Mouse (Mus musculus) splenic B cell, adult 2 months (primary cell): ENCODE data around the gene Palm3.

ENCODE experiments used
- DNase-seq: peaks from one replicate; pipeline ENCODE4 v3.0.0-alpha.2; 2011; ENCODE audit warnings: low read depth, low spot score
- H3K27me3 ChIP-seq: 2 replicates; pipeline ENCODE4 v1.6.1; 2012; ENCODE audit warnings: mild to moderate bottlenecking, low read length, moderate library complexity, mixed read lengths; ENCODE audit not compliant: control insufficient read depth, poor library complexity, insufficient read depth, severe bottlenecking
- H3K36me3 ChIP-seq: 2 replicates; pipeline ENCODE4 v1.6.1; 2012; ENCODE audit warnings: mild to moderate bottlenecking, low read length, moderate library complexity, mixed read lengths; ENCODE audit not compliant: control insufficient read depth, poor library complexity, insufficient read depth, severe bottlenecking

Gene Palm3

DNA sequence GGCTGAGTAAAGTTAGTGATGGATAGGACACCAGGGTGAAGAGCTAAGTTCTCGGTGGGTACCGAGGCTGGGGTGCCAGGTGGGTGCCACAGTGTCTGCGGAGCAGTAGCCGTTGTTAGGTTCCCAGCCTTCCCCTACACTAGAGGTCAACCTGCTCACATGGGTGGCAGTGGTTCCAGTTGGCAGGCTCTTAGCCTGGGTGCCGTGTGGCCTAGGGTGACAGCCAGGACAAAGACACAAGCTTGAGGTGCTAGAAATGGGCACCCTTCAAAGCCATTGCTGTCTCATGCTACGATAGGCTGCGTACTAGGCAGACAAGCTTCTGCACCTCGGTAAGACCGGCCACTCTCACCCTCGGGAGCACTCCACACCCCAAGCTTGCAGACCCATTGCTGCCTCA, 51.0 kb downstream of the Palm3 start:
- DNase-seq: no peak
- Histone ChIP-seq H3K27me3 (no peaks in the 10 kb centered on the region), H3K36me3 (no peaks in the 10 kb centered on the region)

DNA sequence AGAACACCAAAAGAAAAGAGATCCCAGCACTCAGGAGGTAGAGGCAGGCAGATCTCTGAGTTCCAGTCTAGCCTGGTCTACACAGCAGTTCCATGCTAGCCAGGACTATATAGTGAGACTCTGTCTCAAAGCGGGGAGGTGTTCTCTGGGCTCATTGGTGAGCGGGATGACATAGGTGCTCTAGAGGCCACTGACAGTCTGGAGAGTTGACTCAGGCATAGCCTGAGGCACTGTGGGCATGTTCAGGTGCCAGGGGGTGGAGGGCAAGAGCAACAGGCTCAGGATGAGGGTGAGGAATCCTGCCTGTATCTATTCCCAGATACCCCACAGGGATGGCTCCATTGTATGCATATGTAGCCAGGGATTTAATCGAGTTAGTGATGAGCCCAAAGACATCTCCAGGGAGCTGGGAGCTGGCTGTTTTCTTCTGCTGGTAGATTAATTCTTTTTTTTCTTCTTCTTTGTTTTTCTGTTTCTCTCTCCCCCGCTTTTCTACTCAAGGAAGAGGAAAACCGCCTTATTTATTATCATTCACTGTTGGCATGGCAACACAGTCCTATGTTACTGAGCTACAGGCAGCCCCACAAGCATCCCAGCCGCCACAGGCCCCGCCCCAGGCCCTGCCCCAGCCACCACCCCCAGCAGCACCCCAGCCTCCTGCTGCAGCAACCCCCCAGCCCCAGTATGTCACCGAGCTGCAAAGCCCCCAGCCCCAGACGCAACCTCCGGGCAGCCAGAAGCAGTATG, 52.1 kb downstream of the Palm3 start:
- H3K36me3 ChIP-seq: no peaks in the 10 kb centered on the region
- H3K27me3 ChIP-seq: no peaks in the 10 kb centered on the region
- no peak for DNase-seq

DNA sequence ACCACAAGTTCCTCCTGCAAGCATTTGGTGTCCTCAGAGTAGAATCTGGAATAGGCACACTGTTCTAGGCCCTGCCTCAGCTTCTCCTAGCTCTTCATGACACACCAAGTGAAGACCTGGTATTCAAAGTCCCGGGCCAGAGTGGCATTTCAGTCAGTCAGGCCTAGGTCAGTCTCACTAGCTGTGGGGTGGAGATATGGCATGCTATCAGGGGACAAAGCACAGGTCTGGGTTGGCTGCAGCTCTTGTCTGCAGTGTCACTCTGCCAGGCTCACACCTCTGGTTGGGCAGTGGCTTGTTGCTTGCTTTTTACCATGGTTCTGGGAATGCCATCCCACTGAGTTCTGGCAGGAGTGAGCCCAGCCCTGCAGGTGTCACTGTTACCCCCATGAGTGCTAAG, 55.1 kb downstream of the Palm3 start:
- Histone ChIP-seq H3K27me3 (no peaks in the 10 kb centered on the region), H3K36me3 (no peaks in the 10 kb centered on the region)
- DNase-seq: no peak

DNA sequence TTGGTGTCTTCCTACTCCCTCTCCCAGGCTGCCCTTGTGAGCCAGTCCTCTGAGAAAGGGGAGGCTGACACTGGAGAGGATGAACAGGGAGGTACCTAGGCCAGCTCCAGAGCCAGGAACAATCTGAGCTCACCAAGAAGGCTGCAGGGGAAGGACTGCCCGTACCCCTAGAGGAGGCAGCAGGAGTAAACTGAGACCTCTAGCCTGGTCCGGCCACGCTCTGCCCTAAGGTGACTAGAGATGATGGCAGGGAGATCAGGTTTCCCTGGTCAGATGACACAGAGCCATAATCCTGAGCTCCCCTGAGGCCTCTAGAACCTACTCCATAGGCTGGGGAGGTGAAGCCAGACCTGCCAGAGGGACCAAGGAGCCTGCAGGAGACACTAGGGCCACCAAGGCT, 55.6 kb downstream of the Palm3 start:
- H3K27me3 ChIP-seq: no peaks in the 10 kb centered on the region
- H3K36me3 ChIP-seq: no peaks in the 10 kb centered on the region
- no peak for DNase-seq

DNA sequence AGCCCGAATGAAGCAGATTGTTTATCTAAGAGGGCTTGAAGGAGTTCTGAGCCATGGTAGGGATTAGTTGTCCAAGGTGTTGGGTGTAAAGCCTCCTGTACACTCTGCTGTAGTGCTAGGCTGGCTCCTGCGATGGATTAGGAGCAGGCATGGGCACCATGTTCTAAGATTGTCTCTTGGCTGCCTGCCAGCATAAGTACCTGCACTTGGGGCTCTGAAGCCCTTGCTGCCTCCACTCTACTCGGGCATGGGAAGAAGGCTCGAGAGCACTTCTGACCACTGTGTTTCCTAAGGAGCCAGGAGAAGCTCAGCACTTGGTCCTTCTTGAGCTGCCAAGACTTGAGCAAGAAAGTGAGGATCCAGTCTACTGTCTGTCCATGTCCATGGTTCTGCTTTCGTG, 57.9 kb downstream of the Palm3 start:
- 0 out of 2 replicates have a peak, but pooled peaks cover 2% of the 10 kb centered on the region for H3K36me3 ChIP-seq
- no peak for DNase-seq

More for the DNA sequence above, 57.9 kb downstream of the Palm3 start:
- H3K27me3 ChIP-seq: no peaks in the 10 kb centered on the region
